Mouse (Mus musculus) spleen, adult 2 months (tissue): ENCODE results near the gene Ackr2. TPM values are rescaled to one million over a fixed set of nuclear protein-coding genes. Genes with fewer than 3 reads are reported as not detected.

Source experiments
- DNase-seq, 2 experiments: peaks; one replicate each; pipeline versions ENCODE4 v3.0.0 to v3.0.0-alpha.2; 2012 to 2021; ENCODE audit warnings: low spot score in 2 of 2, low read depth in 1 of 2
- H3K27ac ChIP-seq: fragments of 200-500 bp; 2 replicates; pipeline ENCODE4 v1.5.1; 2012; ENCODE audit warnings: low read length, inconsistent platforms; ENCODE audit not compliant: insufficient read depth
- H3K27me3 ChIP-seq: fragments of 200-500 bp; 2 replicates; pipeline ENCODE4 v1.6.1; 2012; ENCODE audit warnings: mild to moderate bottlenecking, moderate library complexity, low read length, inconsistent platforms; ENCODE audit not compliant: control insufficient read depth, insufficient read depth
- H3K36me3 ChIP-seq: fragments of 200-500 bp; 2 replicates; pipeline ENCODE4 v1.6.1; 2012; ENCODE audit warnings: mild to moderate bottlenecking, low read length, inconsistent platforms; ENCODE audit not compliant: control insufficient read depth, insufficient read depth
- H3K4me1 ChIP-seq: fragments of 200-500 bp; 2 replicates; pipeline ENCODE4 v1.6.1; 2011; ENCODE audit warnings: inconsistent platforms; ENCODE audit not compliant: control insufficient read depth, insufficient read depth, insufficient read length
- H3K4me3 ChIP-seq: fragments of 200-500 bp; 2 replicates; pipeline ENCODE4 v1.5.1; 2011; ENCODE audit warnings: mild to moderate bottlenecking, inconsistent platforms; ENCODE audit not compliant: insufficient read depth, insufficient read length; ENCODE audit errors: extremely low read depth
- CTCF ChIP-seq: fragments of 200-500 bp; IDR thresholded peaks from 2 replicates; pipeline ENCODE4 v1.5.1; 2011; ENCODE audit warnings: mild to moderate bottlenecking, inconsistent platforms; ENCODE audit not compliant: insufficient read depth, insufficient read length, insufficient replicate concordance; ENCODE audit errors: extremely low read depth
- POLR2A ChIP-seq: fragments of 200-500 bp; IDR thresholded peaks from 2 replicates; pipeline ENCODE4 v1.6.1; 2011; ENCODE audit warnings: low read depth, low read length, inconsistent platforms
- WGBS: fragments of 180-500 bp; shearing (Covaris S2); methylation state at CpG from one replicate; pipeline ENCODE4 v1.1.7; 2018; 5-methylcytosine and 5-hydroxymethylcytosine counted together
- polyA plus RNA-seq: library from polyadenylated mRNA; depleted of rRNA; stranded (reverse); fragments of >200 nt; gene quantifications from 2 replicates; pipeline ENCODE4 v1.2.3, GENCODE M21; 2012

The Ackr2 gene
- polyA plus RNA-seq, 1 experiment, result 16.7 TPM

GRCm38 (mm10) chr9:121907356-121908070 lies 9.4 kb downstream of the Ackr2 start:
- H3K27me3 ChIP-seq, result no peaks in the 10 kb centered on the region
- no peak for TF ChIP-seq CTCF
- TF ChIP-seq POLR2A, result no peak
- H3K36me3 ChIP-seq, result no peaks in the 10 kb centered on the region
- no peak overlapping the region for H3K27ac ChIP-seq
- DNase-seq, result no peak
- peaks cover 38% of the 10 kb centered on the region for H3K4me1 ChIP-seq
- WGBS, result 83% methylated on average over 10 of the region's 10 CpGs
- H3K4me3 ChIP-seq, result no peak overlapping the region

GRCm38 (mm10) chr9:121908321-121908720 lies 10.2 kb downstream of the Ackr2 start:
- H3K4me3 ChIP-seq, result no peak overlapping the region
- 91% methylated on average over 17 of the region's 17 CpGs for WGBS
- TF ChIP-seq POLR2A (no peak), CTCF (no peak)
- H3K36me3 ChIP-seq, result no peaks in the 10 kb centered on the region
- no peak for DNase-seq
- H3K4me1 ChIP-seq, result peaks cover 34% of the 10 kb centered on the region
- no peak overlapping the region for H3K27ac ChIP-seq
- no peaks in the 10 kb centered on the region for H3K27me3 ChIP-seq

GRCm38 (mm10) chr9:121909635-121910034 lies 11.5 kb downstream of the Ackr2 start:
- peaks cover 23% of the 10 kb centered on the region for H3K4me1 ChIP-seq
- WGBS, result 5% methylated on average over 6 of the region's 6 CpGs
- no peak overlapping the region for H3K4me3 ChIP-seq
- H3K27me3 ChIP-seq, result no peaks in the 10 kb centered on the region
- no peak for TF ChIP-seq POLR2A
- TF ChIP-seq CTCF, result no peak
- H3K27ac ChIP-seq, result peak overlapping the region; percentile 64
- DNase-seq, result peak in 1 of 2 experiments; percentile 63
- H3K36me3 ChIP-seq, result no peaks in the 10 kb centered on the region

DNA sequence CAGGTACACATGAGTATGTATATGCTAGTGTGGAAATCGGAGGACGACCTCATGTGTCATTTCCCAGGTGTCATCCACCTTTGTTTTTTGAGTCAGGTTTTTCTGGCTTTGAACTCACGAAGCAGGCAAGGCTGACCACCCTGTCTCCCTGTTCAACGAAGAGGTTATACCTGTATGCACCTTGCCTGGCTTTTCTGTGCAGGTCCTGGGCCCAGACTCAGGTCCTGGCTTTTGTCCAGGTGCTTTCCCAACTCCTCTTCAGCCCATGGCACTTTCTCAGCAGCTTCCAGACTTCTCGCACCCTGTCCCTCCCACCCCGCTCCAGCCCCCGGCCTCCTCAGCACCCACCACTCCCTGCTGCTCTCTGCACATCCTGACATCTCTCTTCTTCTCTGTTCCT lies 13.0 kb downstream of the Ackr2 start:
- WGBS, result 93% methylated on average over 7 of the region's 7 CpGs
- TF ChIP-seq POLR2A, result no peak
- no peak for TF ChIP-seq CTCF
- Histone ChIP-seq H3K4me1 (peaks cover 16% of the 10 kb centered on the region), H3K27me3 (no peaks in the 10 kb centered on the region), H3K36me3 (no peaks in the 10 kb centered on the region), H3K27ac (no peak overlapping the region), H3K4me3 (no peak overlapping the region)
- DNase-seq, result no peak

GRCm38 (mm10) chr9:121912786-121913185 lies 14.6 kb downstream of the Ackr2 start:
- Histone ChIP-seq H3K4me3 (no peak overlapping the region), H3K4me1 (peaks cover 16% of the 10 kb centered on the region), H3K36me3 (no peaks in the 10 kb centered on the region), H3K27me3 (no peaks in the 10 kb centered on the region), H3K27ac (no peak overlapping the region)
- no peak for TF ChIP-seq POLR2A
- no peak for TF ChIP-seq CTCF
- DNase-seq, result no peak
- WGBS, result 90% methylated on average over 4 of the region's 4 CpGs

DNA sequence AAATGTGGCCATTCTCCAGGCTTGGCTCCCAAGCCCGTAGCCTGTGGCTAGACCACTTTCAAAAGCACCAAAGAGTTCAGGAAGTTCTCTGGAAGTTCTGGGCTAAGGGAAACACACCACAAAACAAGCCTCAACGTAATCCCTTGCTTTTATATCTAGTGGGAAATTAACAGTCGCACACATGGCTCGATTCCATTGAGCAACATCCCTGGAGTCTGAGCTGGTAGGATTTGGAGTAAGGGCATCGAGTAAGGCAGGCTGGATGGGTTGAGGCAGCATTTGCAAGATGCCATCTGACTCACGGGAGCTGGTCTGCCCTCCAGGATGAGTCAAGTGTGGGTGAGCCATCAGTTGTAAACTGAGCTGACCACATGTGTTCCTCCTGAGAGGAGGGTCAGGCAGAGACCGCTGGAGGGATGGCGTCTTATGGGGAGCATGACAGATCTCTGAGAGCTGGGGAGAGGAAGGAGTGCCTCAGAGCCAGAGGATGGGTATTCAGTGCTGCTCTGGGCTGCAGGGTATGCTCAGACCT lies 16.1 kb downstream of the Ackr2 start:
- H3K27ac ChIP-seq, result no peak overlapping the region
- H3K4me1 ChIP-seq, result peaks cover 19% of the 10 kb centered on the region; the same call in 1 of the 2 replicates
- no peak for DNase-seq
- no peaks in the 10 kb centered on the region for H3K27me3 ChIP-seq
- H3K36me3 ChIP-seq, result no peaks in the 10 kb centered on the region
- no peak overlapping the region for H3K4me3 ChIP-seq
- TF ChIP-seq CTCF, result no peak
- no peak for TF ChIP-seq POLR2A
- 77% methylated on average over 8 of the region's 8 CpGs for WGBS

- H3K36me3 ChIP-seq, result no peaks in the 10 kb centered on the region
- 82% methylated on average over 10 of the region's 10 CpGs for WGBS
- no peak for DNase-seq
- H3K27me3 ChIP-seq, result no peaks in the 10 kb centered on the region
- no peak overlapping the region for H3K27ac ChIP-seq
- H3K4me3 ChIP-seq, result no peak overlapping the region
- peaks cover 12% of the 10 kb centered on the region; the same call in 1 of the 2 replicates for H3K4me1 ChIP-seq
- TF ChIP-seq CTCF (no peak), POLR2A (no peak)
These were observed 16.9 kb downstream of the Ackr2 start for GRCm38 (mm10) chr9:121915056-121915455.
